Mouse (Mus musculus) erythroblast, embryonic 14.5 days (primary cell): Measurements from ENCODE around the gene Ldhd. TPM values are rescaled to one million over a fixed set of nuclear protein-coding genes. Genes with fewer than 3 reads are reported as not detected.
A peak's percentile ranks its signal among the peaks of the same experiment; 100 is the strongest.

Experiments used
- H3K27me3 ChIP-seq: 2 replicates; pipeline ENCODE4 v1.6.1; 2012; ENCODE audit warnings: inconsistent platforms; ENCODE audit not compliant: control insufficient read depth
- H3K36me3 ChIP-seq: 2 replicates; pipeline ENCODE4 v1.6.1; 2012; ENCODE audit warnings: mild to moderate bottlenecking, inconsistent platforms; ENCODE audit not compliant: control insufficient read depth
- H3K4me1 ChIP-seq: 2 replicates; pipeline ENCODE4 v1.6.1; 2012; ENCODE audit warnings: inconsistent platforms; ENCODE audit not compliant: control insufficient read depth
- H3K4me3 ChIP-seq: replicated peaks from 2 replicates; pipeline ENCODE3; 2012; ENCODE audit warnings: moderate library complexity, mild to moderate bottlenecking, inconsistent platforms
- H3K9me3 ChIP-seq: 2 replicates; pipeline ENCODE4 v1.6.1; 2012; ENCODE audit warnings: low read length, inconsistent platforms, mixed read lengths; ENCODE audit not compliant: control insufficient read depth
- GATA1 ChIP-seq: IDR thresholded peaks from 2 replicates; pipeline ENCODE4 v1.6.1; 2012; ENCODE audit warnings: low read length, inconsistent platforms, mixed read lengths
- TAL1 ChIP-seq: IDR thresholded peaks from 3 replicates; pipeline ENCODE4 v1.6.1; 2012; ENCODE audit warnings: low read length, inconsistent platforms, mixed read lengths
- polyA plus RNA-seq: library from polyadenylated mRNA; stranded (reverse); fragments of >175 nt; gene quantifications from 2 replicates; pipeline ENCODE4 v1.2.3, GENCODE M21; 2012

The Ldhd gene
- polyA plus RNA-seq = not detected in 2 replicates

GRCm38 (mm10) chr8:111630105-111630521, at the start of gene Ldhd:
TSS of gene Ldhd (minus strand) at chr8:111630374.
- Histone ChIP-seq H3K9me3 (peaks cover 3% of the 10 kb centered on the region), H3K27me3 (no peaks in the 10 kb centered on the region), H3K36me3 (no peaks in the 10 kb centered on the region), H3K4me1 (peaks cover 7% of the 10 kb centered on the region), H3K4me3 (peak within 1 kb of the TSS; percentile 40)
- TF ChIP-seq TAL1 (no peak), GATA1 (no peak)

- H3K4me3 ChIP-seq = no peak overlapping the region
- peaks cover 23% of the 10 kb centered on the region for H3K27me3 ChIP-seq
- no peaks in the 10 kb centered on the region for H3K4me1 ChIP-seq
- no peaks in the 10 kb centered on the region for H3K36me3 ChIP-seq
- TF ChIP-seq GATA1 = no peak
- TF ChIP-seq TAL1 = no peak
- H3K9me3 ChIP-seq = peaks cover 9% of the 10 kb centered on the region
Measured at GRCm38 (mm10) chr8:111678848-111679247, 48.7 kb upstream of the Ldhd start.

- Histone ChIP-seq H3K27me3 (peaks cover 23% of the 10 kb centered on the region), H3K36me3 (no peaks in the 10 kb centered on the region), H3K9me3 (peaks cover 9% of the 10 kb centered on the region), H3K4me3 (no peak overlapping the region), H3K4me1 (no peaks in the 10 kb centered on the region)
- TF ChIP-seq GATA1 = no peak
- no peak for TF ChIP-seq TAL1
Measured at GRCm38 (mm10) chr8:111678111-111678510, 47.9 kb upstream of the Ldhd start.

- peaks cover 9% of the 10 kb centered on the region for H3K9me3 ChIP-seq
- TF ChIP-seq TAL1 = no peak
- TF ChIP-seq GATA1 = no peak
- no peaks in the 10 kb centered on the region for H3K4me1 ChIP-seq
- peaks cover 3% of the 10 kb centered on the region for H3K36me3 ChIP-seq
- no peak overlapping the region for H3K4me3 ChIP-seq
- peaks cover 17% of the 10 kb centered on the region for H3K27me3 ChIP-seq
Measured at GRCm38 (mm10) chr8:111676237-111676636, 46.1 kb upstream of the Ldhd start.

GRCm38 (mm10) chr8:111666751-111667150, 36.6 kb upstream of the Ldhd start:
- no peaks in the 10 kb centered on the region for H3K27me3 ChIP-seq
- no peaks in the 10 kb centered on the region for H3K4me1 ChIP-seq
- peaks cover 23% of the 10 kb centered on the region for H3K36me3 ChIP-seq
- H3K9me3 ChIP-seq = peaks cover 2% of the 10 kb centered on the region; the same call in 1 of the 2 replicates
- H3K4me3 ChIP-seq = no peak overlapping the region
- TF ChIP-seq GATA1 = no peak
- TF ChIP-seq TAL1 = no peak

- Histone ChIP-seq H3K9me3 (no peaks in the 10 kb centered on the region), H3K4me1 (no peaks in the 10 kb centered on the region), H3K4me3 (no peak overlapping the region), H3K36me3 (peaks cover 10% of the 10 kb centered on the region), H3K27me3 (no peaks in the 10 kb centered on the region)
- TF ChIP-seq GATA1 (no peak), TAL1 (no peak)
Measured at GRCm38 (mm10) chr8:111662473-111662872, 32.3 kb upstream of the Ldhd start.

GRCm38 (mm10) chr8:111658819-111659423, 28.7 kb upstream of the Ldhd start:
- no peak overlapping the region for H3K4me3 ChIP-seq
- H3K36me3 ChIP-seq = peaks cover 10% of the 10 kb centered on the region
- H3K9me3 ChIP-seq = no peaks in the 10 kb centered on the region
- no peaks in the 10 kb centered on the region for H3K27me3 ChIP-seq
- H3K4me1 ChIP-seq = no peaks in the 10 kb centered on the region
- TF ChIP-seq TAL1 (no peak), GATA1 (no peak)

GRCm38 (mm10) chr8:111657312-111657854, 27.2 kb upstream of the Ldhd start:
- Histone ChIP-seq H3K4me3 (no peak overlapping the region), H3K4me1 (no peaks in the 10 kb centered on the region), H3K27me3 (no peaks in the 10 kb centered on the region), H3K9me3 (no peaks in the 10 kb centered on the region), H3K36me3 (peaks cover 10% of the 10 kb centered on the region)
- TF ChIP-seq GATA1 (no peak), TAL1 (no peak)

- peaks cover 5% of the 10 kb centered on the region for H3K4me1 ChIP-seq
- no peaks in the 10 kb centered on the region for H3K36me3 ChIP-seq
- TF ChIP-seq GATA1 (no peak), TAL1 (no peak)
- no peaks in the 10 kb centered on the region for H3K9me3 ChIP-seq
- H3K4me3 ChIP-seq = no peak overlapping the region
- no peaks in the 10 kb centered on the region for H3K27me3 ChIP-seq
Measured at GRCm38 (mm10) chr8:111653524-111653923, 23.4 kb upstream of the Ldhd start.

- no peaks in the 10 kb centered on the region for H3K27me3 ChIP-seq
- no peak for TF ChIP-seq TAL1
- no peak for TF ChIP-seq GATA1
- peaks cover 9% of the 10 kb centered on the region for H3K4me1 ChIP-seq
- no peak overlapping the region for H3K4me3 ChIP-seq
- no peaks in the 10 kb centered on the region for H3K36me3 ChIP-seq
- H3K9me3 ChIP-seq = no peaks in the 10 kb centered on the region
Measured at GRCm38 (mm10) chr8:111650651-111651050, 20.5 kb upstream of the Ldhd start.
